Mouse (Mus musculus) heart, adult 2 months (tissue): Measurements from ENCODE around the gene Zmynd8. TPM values are rescaled to one million over a fixed set of nuclear protein-coding genes. Genes with fewer than 3 reads are reported as not detected.

Source experiments
- DNase-seq, 2 experiments: peaks; one replicate each; pipeline ENCODE4 v3.0.0; 2021
- H3K27ac ChIP-seq: fragments of 200-600 bp; 2 replicates; pipeline ENCODE4 v1.8.1; 2022
- H3K27me3 ChIP-seq: fragments of 200-500 bp; 2 replicates; pipeline ENCODE4 v1.6.1; 2012; ENCODE audit warnings: mild to moderate bottlenecking, low read length, inconsistent platforms, mixed read lengths; ENCODE audit not compliant: control insufficient read depth, insufficient read depth
- H3K36me3 ChIP-seq: fragments of 200-500 bp; 2 replicates; pipeline ENCODE4 v1.6.1; 2012; ENCODE audit warnings: low read length, inconsistent platforms; ENCODE audit not compliant: control insufficient read depth, insufficient read depth
- H3K4me1 ChIP-seq: fragments of 200-500 bp; 2 replicates; pipeline ENCODE4 v1.6.1; 2011; ENCODE audit warnings: low read length; ENCODE audit not compliant: control insufficient read depth, insufficient read depth
- H3K4me3 ChIP-seq: fragments of 200-600 bp; 2 replicates; pipeline ENCODE4 v1.8.1; 2022
- H3K79me2 ChIP-seq: fragments of 200-500 bp; replicated peaks from 2 replicates; pipeline ENCODE4 v1.6.1; 2012; ENCODE audit warnings: mild to moderate bottlenecking, inconsistent platforms, low read length, moderate library complexity, mixed read lengths; ENCODE audit not compliant: control insufficient read depth, insufficient read depth
- H3K9ac ChIP-seq: fragments of 200-500 bp; 2 replicates; pipeline ENCODE4 v1.6.1; 2012; ENCODE audit warnings: low read depth, mild to moderate bottlenecking, control low read depth, inconsistent platforms, low read length, mixed read lengths
- CTCF ChIP-seq: fragments of 200-600 bp; IDR thresholded peaks from 2 replicates; pipeline ENCODE4 v1.8.1; 2022; ENCODE audit warnings: antibody characterized with exemption, mild to moderate bottlenecking, moderate library complexity
- EP300 ChIP-seq: fragments of 200-500 bp; IDR thresholded peaks from 2 replicates; pipeline ENCODE4 v1.6.1; 2011; ENCODE audit warnings: low read depth, low read length, control low read depth; ENCODE audit not compliant: insufficient read depth
- POLR2A ChIP-seq: fragments of 200-500 bp; IDR thresholded peaks from 2 replicates; pipeline ENCODE4 v1.6.1; 2011; ENCODE audit warnings: mild to moderate bottlenecking, low read depth, low read length, control low read depth; ENCODE audit not compliant: insufficient read depth
- WGBS: fragments of 180-500 bp; shearing (Covaris S2); methylation state at CpG from one replicate; pipeline ENCODE4 v1.1.7; 2018; 5-methylcytosine and 5-hydroxymethylcytosine counted together
- intact Hi-C: fragments of 180-260 bp; cut with DNase I; formaldehyde crosslinking; loops from one replicate; pipeline ENCODE4 v1.15.1; 2025
- polyA plus RNA-seq: library from polyadenylated mRNA; depleted of rRNA; stranded (reverse); fragments of >200 nt; gene quantifications from 2 replicates; pipeline ENCODE4 v1.2.3, GENCODE M21; 2012
- total RNA-seq, 2 experiments: library from RNA; stranded (reverse); gene quantifications; 2 replicates each; pipeline ENCODE4 v1.2.3; 2021

The Zmynd8 gene
- total and polyA plus RNA-seq, 3 experiments: 20.4 to 47.2 (median 44.4) TPM

GRCm38 (mm10) chr2:165861683-165862594 is 36.9 kb downstream of the Zmynd8 start:
- H3K9ac ChIP-seq: no peak overlapping the region
- H3K27me3 ChIP-seq: no peaks in the 10 kb centered on the region
- H3K79me2 ChIP-seq: peaks cover 11% of the 10 kb centered on the region
- DNase-seq: no peak
- TF ChIP-seq EP300 (no peak), POLR2A (no peak), CTCF (no peak)
- WGBS: 89% methylated on average over 26 of the region's 26 CpGs
- no peak overlapping the region for H3K27ac ChIP-seq
- peaks cover 18% of the 10 kb centered on the region; the same call in 1 of the 2 replicates for H3K36me3 ChIP-seq
- H3K4me3 ChIP-seq: no peak overlapping the region
- H3K4me1 ChIP-seq: peaks cover 31% of the 10 kb centered on the region
- intact Hi-C loops: no loop called here

GRCm38 (mm10) chr2:165860962-165861682 is 37.7 kb downstream of the Zmynd8 start:
- TF ChIP-seq CTCF: no peak
- TF ChIP-seq POLR2A: no peak
- no peak for TF ChIP-seq EP300
- Histone ChIP-seq H3K79me2 (peaks cover 11% of the 10 kb centered on the region), H3K27me3 (no peaks in the 10 kb centered on the region), H3K4me3 (no peak overlapping the region), H3K4me1 (peaks cover 33% of the 10 kb centered on the region), H3K27ac (no peak overlapping the region), H3K36me3 (peaks cover 19% of the 10 kb centered on the region; the same call in 1 of the 2 replicates), H3K9ac (no peak overlapping the region)
- WGBS: 92% methylated on average over 20 of the region's 20 CpGs
- no peak for DNase-seq
- intact Hi-C loops: no loop called here

- no peak for TF ChIP-seq EP300
- no peak for TF ChIP-seq CTCF
- no peak for TF ChIP-seq POLR2A
- no peak overlapping the region for H3K4me3 ChIP-seq
- peak overlapping the region; percentile 98 for H3K27ac ChIP-seq
- no peak overlapping the region for H3K9ac ChIP-seq
- intact Hi-C loops: no loop called here
- no peak for DNase-seq
- peaks cover 17% of the 10 kb centered on the region; the same call in 1 of the 2 replicates for H3K36me3 ChIP-seq
- 96% methylated on average over 6 of the region's 6 CpGs for WGBS
- H3K27me3 ChIP-seq: no peaks in the 10 kb centered on the region
- peaks cover 38% of the 10 kb centered on the region for H3K4me1 ChIP-seq
- H3K79me2 ChIP-seq: peaks cover 11% of the 10 kb centered on the region
These were observed 38.4 kb downstream of the Zmynd8 start for GRCm38 (mm10) chr2:165860447-165860846.

- peaks cover 8% of the 10 kb centered on the region; the same call in 1 of the 2 replicates for H3K79me2 ChIP-seq
- H3K9ac ChIP-seq: peak overlapping the region; percentile 44
- H3K4me1 ChIP-seq: peaks cover 41% of the 10 kb centered on the region
- H3K27ac ChIP-seq: peak overlapping the region; percentile 98
- DNase-seq: peak; percentile 75 to 79
- peak overlapping the region; percentile 45 for H3K4me3 ChIP-seq
- no peaks in the 10 kb centered on the region for H3K27me3 ChIP-seq
- peaks cover 17% of the 10 kb centered on the region; the same call in 1 of the 2 replicates for H3K36me3 ChIP-seq
- intact Hi-C loops: loop anchor here (1.0 kb wide), 1 partner anchor 16 kb away; no protein-coding TSS in a partner anchor
- 15% methylated on average over 12 of the region's 12 CpGs for WGBS
- TF ChIP-seq POLR2A (no peak; the same call in none of the 2 replicates), CTCF (no peak), EP300 (peak; percentile 97)
These were observed 40.1 kb downstream of the Zmynd8 start for GRCm38 (mm10) chr2:165858453-165859384.

- Histone ChIP-seq H3K27ac (peak overlapping the region; percentile 98), H3K9ac (peak overlapping the region; percentile 44), H3K36me3 (peaks cover 17% of the 10 kb centered on the region; the same call in 1 of the 2 replicates), H3K4me1 (peaks cover 41% of the 10 kb centered on the region), H3K4me3 (peak overlapping the region; percentile 45), H3K79me2 (peaks cover 5% of the 10 kb centered on the region), H3K27me3 (no peaks in the 10 kb centered on the region)
- 2% methylated on average over 22 of the region's 22 CpGs for WGBS
- no peak; the same call in none of the 2 replicates for TF ChIP-seq POLR2A
- TF ChIP-seq EP300: peak; percentile 51; the same call in 1 of the 2 replicates
- intact Hi-C loops: loop anchor here (1.0 kb wide), 1 partner anchor 25 kb away; no protein-coding TSS in a partner anchor
- DNase-seq: peak; percentile 86
These were observed 40.9 kb downstream of the Zmynd8 start for GRCm38 (mm10) chr2:165857841-165858426.
